Mouse (Mus musculus) thymus, adult 2 months (tissue): Measurements from ENCODE around the gene Obp2a. TPM values are rescaled to one million over a fixed set of nuclear protein-coding genes. Genes with fewer than 3 reads are reported as not detected.

Source experiments
- DNase-seq: peaks from one replicate; pipeline ENCODE4 v3.0.0; 2021
- H3K27ac ChIP-seq: fragments of 200-500 bp; 2 replicates; pipeline ENCODE4 v1.5.1; 2012; ENCODE audit warnings: low read length, control low read depth; ENCODE audit not compliant: control insufficient read depth, insufficient read depth
- H3K27me3 ChIP-seq: fragments of 200-500 bp; 2 replicates; pipeline ENCODE4 v1.6.1; 2012; ENCODE audit warnings: mild to moderate bottlenecking, low read length, moderate library complexity, mixed read lengths; ENCODE audit not compliant: control insufficient read depth, insufficient read depth
- H3K36me3 ChIP-seq: fragments of 200-500 bp; 2 replicates; pipeline ENCODE4 v1.6.1; 2012; ENCODE audit warnings: mild to moderate bottlenecking, low read length, moderate library complexity; ENCODE audit not compliant: control insufficient read depth, insufficient read depth
- H3K4me1 ChIP-seq: fragments of 200-500 bp; replicated peaks from 2 replicates; pipeline ENCODE4 v1.6.1; 2012; ENCODE audit warnings: low read length; ENCODE audit not compliant: control insufficient read depth, insufficient read depth
- H3K4me3 ChIP-seq: fragments of 200-500 bp; 2 replicates; pipeline ENCODE4 v1.5.1; 2012; ENCODE audit warnings: mild to moderate bottlenecking, low read length, control low read depth, moderate library complexity; ENCODE audit not compliant: control insufficient read depth, insufficient read depth
- CTCF ChIP-seq: fragments of 200-500 bp; IDR thresholded peaks from 2 replicates; pipeline ENCODE4 v1.5.1; 2012; ENCODE audit warnings: mild to moderate bottlenecking, control low read depth, low read length, moderate library complexity, borderline replicate concordance; ENCODE audit not compliant: control insufficient read depth, poor library complexity, insufficient read depth; ENCODE audit errors: extremely low read depth
- POLR2A ChIP-seq: fragments of 200-500 bp; IDR thresholded peaks from 2 replicates; pipeline ENCODE4 v1.6.1; 2012; ENCODE audit warnings: mild to moderate bottlenecking, low read length, control low read depth, moderate library complexity; ENCODE audit not compliant: control insufficient read depth, poor library complexity, insufficient read depth; ENCODE audit errors: extremely low read depth
- WGBS: fragments of 180-500 bp; shearing (Covaris S2); methylation state at CpG from one replicate; pipeline ENCODE4 v1.1.7; 2018; 5-methylcytosine and 5-hydroxymethylcytosine counted together
- polyA plus RNA-seq: library from polyadenylated mRNA; depleted of rRNA; stranded (reverse); fragments of >200 nt; gene quantifications from 2 replicates; pipeline ENCODE4 v1.2.3, GENCODE M21; 2012; rRNA removed

Obp2a gene
- polyA plus RNA-seq, 1 experiment: 0.54 TPM

GRCm38 (mm10) chr2:25741671-25742070, 41.8 kb downstream of the Obp2a start:
- TF ChIP-seq CTCF (no peak), POLR2A (no peak)
- no peaks in the 10 kb centered on the region for H3K27me3 ChIP-seq
- DNase-seq: no peak
- no peak overlapping the region for H3K27ac ChIP-seq
- WGBS: 32% methylated on average over 1 of the region's 1 CpGs
- H3K36me3 ChIP-seq: no peaks in the 10 kb centered on the region
- H3K4me1 ChIP-seq: no peaks in the 10 kb centered on the region
- no peak overlapping the region for H3K4me3 ChIP-seq

Other genes with a start within 250 kb of the Obp2a start
- 11.6 and 17.3 TPM in 2 replicates for gene Clic3, start 243.2 kb upstream of the Obp2a start, polyA plus RNA-seq
- 165 and 192 TPM in 2 replicates for gene Paxx, start 238.9 kb upstream of the Obp2a start, polyA plus RNA-seq
- 4.4 and 13.8 TPM in 2 replicates for gene Ptgds, start 230.0 kb upstream of the Obp2a start, polyA plus RNA-seq
- not detected in 2 replicates for gene Lcn12, start 206.1 kb upstream of the Obp2a start, polyA plus RNA-seq
- gene Fbxw5, start 199.3 kb upstream of the Obp2a start, polyA plus RNA-seq: 59.2 and 77.5 TPM in 2 replicates
- 4.7 and 5.0 TPM in 2 replicates for gene C8g, start 198.3 kb upstream of the Obp2a start, polyA plus RNA-seq
- gene Traf2, start 153.1 kb upstream of the Obp2a start, polyA plus RNA-seq: 47.7 and 49.9 TPM in 2 replicates
- gene Edf1, start 142.2 kb upstream of the Obp2a start, polyA plus RNA-seq: 142 and 152 TPM in 2 replicates
- gene Mamdc4, start 125.2 kb upstream of the Obp2a start, polyA plus RNA-seq: 18.9 and 25.8 TPM in 2 replicates
- 73.6 and 94.7 TPM in 2 replicates for gene Phpt1, start 124.8 kb upstream of the Obp2a start, polyA plus RNA-seq
- 7.0 and 7.4 TPM in 2 replicates for gene Ajm1, start 118.3 kb upstream of the Obp2a start, polyA plus RNA-seq
- 83.4 and 89.6 TPM in 2 replicates for gene Rabl6, start 91.5 kb upstream of the Obp2a start, polyA plus RNA-seq
- gene Ccdc183, start 82.4 kb upstream of the Obp2a start, polyA plus RNA-seq: not detected in 2 replicates
- gene Tmem141, start 78.0 kb upstream of the Obp2a start, polyA plus RNA-seq: 4.9 and 12.3 TPM in 2 replicates
- gene Fcna, start 72.0 kb upstream of the Obp2a start, polyA plus RNA-seq: 7.8 TPM in 2 replicates
- gene Lcn8, start 46.9 kb upstream of the Obp2a start, polyA plus RNA-seq: 0.24 TPM in 1 of 2 replicates, not detected in the other
- gene Lcn5, start 42.1 kb upstream of the Obp2a start, polyA plus RNA-seq: not detected in 2 replicates
- gene Lcn6, start 23.3 kb upstream of the Obp2a start, polyA plus RNA-seq: 0.20 and 0.26 TPM in 2 replicates
- 0.73 and 0.84 TPM in 2 replicates for gene Lcn10, start 17.3 kb upstream of the Obp2a start, polyA plus RNA-seq
- 36.4 and 43.2 TPM in 2 replicates for gene Bmyc, start 6.7 kb downstream of the Obp2a start, polyA plus RNA-seq
- not detected in 2 replicates for gene Obp2b, start 37.0 kb downstream of the Obp2a start, polyA plus RNA-seq
- 0.16 TPM in 1 of 2 replicates, not detected in the other for gene Lcn3, start 65.5 kb downstream of the Obp2a start, polyA plus RNA-seq
- gene Lcn11, start 77.0 kb downstream of the Obp2a start, polyA plus RNA-seq: 0.23 and 0.49 TPM in 2 replicates
- gene Gm13539, start 82.2 kb downstream of the Obp2a start, polyA plus RNA-seq: 1.0 and 2.4 TPM in 2 replicates
- not detected in 2 replicates for gene Glt6d1, start 115.8 kb downstream of the Obp2a start, polyA plus RNA-seq
- not detected in 2 replicates for gene Lcn9, start 123.1 kb downstream of the Obp2a start, polyA plus RNA-seq
- gene Sohlh1, start 147.2 kb downstream of the Obp2a start, polyA plus RNA-seq: 0.09 and 0.18 TPM in 2 replicates
- gene Kcnt1, start 163.7 kb downstream of the Obp2a start, polyA plus RNA-seq: 1.1 and 1.2 TPM in 2 replicates